Mouse (Mus musculus) heart, embryonic 16.5 days (tissue): ENCODE measurements around the gene Rgs10. TPM values are rescaled to one million over a fixed set of nuclear protein-coding genes. Genes with fewer than 3 reads are reported as not detected.

Experiments
- ATAC-seq: fragments of 200-750 bp; cut with Nextera tagmentation; replicated peaks from 2 replicates; pipeline ENCODE4 v1.8.0; 2017; ENCODE audit warnings: moderate number of reproducible peaks; ENCODE audit not compliant: insufficient read depth, low FRiP score; ENCODE audit errors: extremely low read depth
- H3K27ac ChIP-seq: fragments of 300-500 bp; sonication (generic); 2 replicates; pipeline ENCODE4 v1.5.1; 2014; ENCODE audit warnings: mild to moderate bottlenecking, low read length, control low read depth, moderate library complexity
- H3K27me3 ChIP-seq: fragments of 300-500 bp; sonication (generic); 2 replicates; pipeline ENCODE4 v1.6.1; 2014; ENCODE audit warnings: low read length, mixed read lengths; ENCODE audit not compliant: control insufficient read depth, insufficient read depth
- H3K36me3 ChIP-seq: fragments of 300-500 bp; sonication (generic); 2 replicates; pipeline ENCODE4 v1.6.1; 2014; ENCODE audit not compliant: control insufficient read depth, insufficient read depth
- H3K4me1 ChIP-seq: fragments of 300-500 bp; sonication (generic); 2 replicates; pipeline ENCODE4 v1.6.1; 2014; ENCODE audit warnings: low read length, mixed read lengths; ENCODE audit not compliant: control insufficient read depth, insufficient read depth
- H3K4me2 ChIP-seq: fragments of 300-500 bp; sonication (generic); 2 replicates; pipeline ENCODE4 v1.6.1; 2014; ENCODE audit warnings: low read depth, mild to moderate bottlenecking, control low read depth, low read length
- H3K4me3 ChIP-seq: fragments of 300-500 bp; sonication (generic); 2 replicates; pipeline ENCODE4 v1.5.1; 2014; ENCODE audit warnings: mild to moderate bottlenecking, control low read depth, low read length
- H3K9ac ChIP-seq: fragments of 300-500 bp; sonication (generic); 2 replicates; pipeline ENCODE4 v1.6.1; 2014; ENCODE audit warnings: low read length, control low read depth
- H3K9me3 ChIP-seq: fragments of 300-500 bp; sonication (generic); replicated peaks from 2 replicates; pipeline ENCODE4 v1.6.1; 2016; ENCODE audit warnings: low read length; ENCODE audit not compliant: control insufficient read depth
- WGBS: fragments of 180-500 bp; shearing (Covaris S2); extraction: QIAGEN DNeasy Blood & Tissue Kit; methylation state at CpG from one replicate; pipeline ENCODE4 v1.1.7; 2014; 5-methylcytosine and 5-hydroxymethylcytosine counted together
- polyA plus RNA-seq: library from polyadenylated mRNA; unstranded; fragments of >200 nt; fragmentation: Nextera tagmentation; extraction: Ambion mirVana; gene quantifications from 2 replicates; pipeline ENCODE4 v1.2.1, GENCODE M21; 2015

The Rgs10 gene
- polyA plus RNA-seq, 1 experiment from 2014 or later = 11.6 TPM

DNA sequence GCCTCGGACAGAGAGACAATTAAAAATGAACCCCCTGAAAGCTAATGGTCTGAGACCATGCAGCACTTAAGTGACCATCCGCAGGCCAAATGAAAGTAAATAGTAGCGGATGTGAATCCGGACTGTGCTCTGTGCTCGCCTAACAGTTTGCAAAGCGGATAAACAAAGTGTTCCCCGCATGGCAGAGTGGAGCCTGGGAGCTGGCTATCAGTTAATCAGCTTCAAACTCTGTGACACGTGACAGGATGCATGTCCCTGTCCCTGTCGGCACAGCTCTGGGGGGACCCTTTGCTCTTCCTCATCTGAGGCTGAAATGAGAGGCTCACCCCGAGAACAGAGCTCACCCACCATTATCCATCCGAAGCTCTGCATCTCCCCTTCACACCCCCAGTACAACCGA lies 49.2 kb downstream of the Rgs10 start:
- Histone ChIP-seq H3K4me1 (peaks cover 3% of the 10 kb centered on the region; the same call in 1 of the 2 replicates), H3K4me2 (no peak overlapping the region), H3K36me3 (peaks cover 4% of the 10 kb centered on the region; the same call in 1 of the 2 replicates), H3K27ac (no peak overlapping the region), H3K4me3 (no peak overlapping the region), H3K9me3 (peaks cover 6% of the 10 kb centered on the region), H3K9ac (no peak overlapping the region), H3K27me3 (no peaks in the 10 kb centered on the region)
- no peak for ATAC-seq
- WGBS = 68% methylated on average over 12 of the region's 12 CpGs

DNA sequence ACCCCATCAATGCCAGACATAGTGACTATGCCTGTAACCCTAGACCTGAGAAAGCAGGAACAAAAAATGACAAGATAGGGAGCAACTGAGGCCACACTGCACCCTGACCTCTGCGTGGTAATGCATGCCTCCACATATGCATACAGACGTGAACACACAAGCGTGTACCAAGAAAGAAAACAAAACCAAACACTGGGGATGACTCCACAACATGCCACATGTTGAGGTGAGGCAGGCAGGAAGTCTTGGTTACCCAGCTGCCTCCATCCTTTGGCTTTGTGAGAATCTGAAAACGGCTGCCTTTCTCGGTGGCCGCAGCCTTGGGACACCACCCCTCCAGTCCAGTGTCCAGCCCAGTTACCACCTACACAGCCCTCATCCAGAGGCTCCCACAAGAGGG lies 49.7 kb downstream of the Rgs10 start:
- Histone ChIP-seq H3K4me3 (no peak overlapping the region), H3K9ac (no peak overlapping the region), H3K4me2 (no peak overlapping the region), H3K27me3 (no peaks in the 10 kb centered on the region), H3K9me3 (peaks cover 6% of the 10 kb centered on the region), H3K27ac (no peak overlapping the region), H3K4me1 (peaks cover 3% of the 10 kb centered on the region; the same call in 1 of the 2 replicates), H3K36me3 (peaks cover 4% of the 10 kb centered on the region; the same call in 1 of the 2 replicates)
- no peak for ATAC-seq
- WGBS = 79% methylated on average over 6 of the region's 6 CpGs

DNA sequence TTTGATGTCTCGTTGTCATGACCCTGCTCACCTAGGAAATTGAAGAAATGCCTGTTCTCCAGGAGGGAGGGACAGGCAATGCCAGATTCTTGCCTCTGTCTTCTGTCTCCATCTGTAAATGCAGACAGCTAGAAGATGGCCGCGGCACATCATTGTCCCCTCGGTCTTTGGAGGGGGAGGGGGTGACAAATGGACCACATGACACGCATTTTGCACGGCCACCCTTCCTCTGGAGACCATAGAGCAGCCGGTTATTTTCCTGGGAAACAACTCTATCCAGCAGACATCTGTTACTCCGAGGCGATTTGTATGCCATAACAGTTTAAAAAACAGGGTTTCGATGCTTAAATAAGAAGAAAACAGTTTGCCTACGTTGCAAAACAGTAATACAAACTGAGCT lies 51.9 kb downstream of the Rgs10 start:
- H3K4me3 ChIP-seq = no peak overlapping the region
- H3K9me3 ChIP-seq = no peaks in the 10 kb centered on the region
- H3K4me2 ChIP-seq = no peak overlapping the region
- no peak for ATAC-seq
- 71% methylated on average over 11 of the region's 11 CpGs for WGBS
- H3K4me1 ChIP-seq = peaks cover 3% of the 10 kb centered on the region; the same call in 1 of the 2 replicates
- H3K36me3 ChIP-seq = no peaks in the 10 kb centered on the region
- no peaks in the 10 kb centered on the region for H3K27me3 ChIP-seq
- no peak overlapping the region for H3K27ac ChIP-seq
- H3K9ac ChIP-seq = no peak overlapping the region

DNA sequence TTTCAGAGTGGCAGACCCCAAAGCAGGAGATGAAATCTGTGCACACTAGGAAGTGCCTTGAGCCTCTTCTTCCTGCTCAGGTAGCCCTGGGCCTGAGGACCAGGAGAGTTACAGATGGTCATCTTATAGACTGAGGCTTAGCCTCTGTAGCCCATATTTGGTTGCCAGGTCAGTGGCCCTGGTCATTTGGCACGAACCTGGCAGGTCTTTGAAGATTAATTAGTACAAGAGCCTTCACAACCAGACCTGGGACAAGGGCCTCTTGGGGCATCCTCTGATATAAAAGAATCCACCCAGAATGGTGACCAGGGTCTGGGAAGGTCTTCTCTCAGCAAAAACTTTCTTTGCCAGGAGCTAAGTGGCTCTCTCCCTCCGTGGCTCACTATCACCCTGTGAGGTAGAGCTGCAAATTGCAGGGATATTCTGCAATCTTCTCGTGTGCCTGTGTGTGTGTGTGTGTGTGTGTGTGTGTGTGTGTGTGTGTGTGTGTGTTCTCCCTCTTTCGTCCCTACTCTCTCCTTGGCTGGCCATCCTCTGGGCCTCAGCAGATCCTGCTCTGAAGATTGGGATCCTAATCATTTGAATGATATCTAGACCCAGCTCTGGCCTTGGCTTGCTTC lies 53.4 kb downstream of the Rgs10 start:
- no peak overlapping the region for H3K4me2 ChIP-seq
- no peaks in the 10 kb centered on the region for H3K9me3 ChIP-seq
- ATAC-seq = no peak
- no peak overlapping the region for H3K4me3 ChIP-seq
- peaks cover 3% of the 10 kb centered on the region; the same call in 1 of the 2 replicates for H3K4me1 ChIP-seq
- no peak overlapping the region for H3K27ac ChIP-seq
- H3K27me3 ChIP-seq = no peaks in the 10 kb centered on the region
- 34% methylated on average over 4 of the region's 4 CpGs for WGBS
- H3K9ac ChIP-seq = no peak overlapping the region
- H3K36me3 ChIP-seq = no peaks in the 10 kb centered on the region

DNA sequence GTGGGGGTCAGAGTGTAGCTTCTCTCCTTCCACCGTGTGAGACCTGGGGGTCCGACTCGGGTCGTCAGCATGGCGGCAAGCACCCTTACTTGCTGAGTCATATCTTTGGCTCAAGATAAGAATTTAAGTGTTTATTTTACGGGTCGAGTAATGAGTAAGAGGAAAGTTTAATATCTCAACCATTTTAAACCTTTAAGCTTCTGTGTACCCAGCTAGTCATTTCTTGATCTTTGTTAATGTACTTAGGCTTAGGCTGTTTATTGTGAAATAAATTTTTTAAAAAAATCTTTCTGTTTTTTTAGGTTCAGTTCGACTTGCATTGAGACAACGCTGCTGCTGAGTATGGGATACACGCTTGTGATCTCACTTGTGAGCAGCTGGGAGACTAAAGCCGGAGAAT lies 54.0 kb downstream of the Rgs10 start:
- H3K4me2 ChIP-seq = no peak overlapping the region
- no peak overlapping the region for H3K9ac ChIP-seq
- H3K27ac ChIP-seq = no peak overlapping the region
- H3K27me3 ChIP-seq = no peaks in the 10 kb centered on the region
- WGBS = 67% methylated on average over 11 of the region's 11 CpGs
- ATAC-seq = no peak
- no peaks in the 10 kb centered on the region for H3K9me3 ChIP-seq
- H3K4me1 ChIP-seq = peaks cover 3% of the 10 kb centered on the region; the same call in 1 of the 2 replicates
- H3K4me3 ChIP-seq = no peak overlapping the region
- no peaks in the 10 kb centered on the region for H3K36me3 ChIP-seq

DNA sequence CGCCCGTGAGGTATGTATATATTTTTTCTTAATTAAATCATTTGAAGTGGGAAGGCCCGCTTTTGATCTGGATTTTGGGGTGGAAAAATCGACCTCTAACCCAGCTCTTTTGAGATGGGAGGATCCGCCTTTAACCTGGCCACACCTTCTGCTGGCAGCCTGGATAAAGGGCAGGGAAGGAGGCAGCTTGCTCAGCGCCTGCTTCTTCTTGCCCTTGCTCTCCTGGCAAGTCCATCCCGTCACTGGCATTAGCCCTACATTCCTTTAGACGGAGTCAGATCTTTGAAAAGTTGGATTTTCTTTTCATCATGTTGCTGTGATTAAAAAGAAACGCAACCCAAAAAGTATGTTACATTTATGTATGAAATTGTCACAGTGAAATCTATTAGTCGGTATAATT lies 54.8 kb downstream of the Rgs10 start:
- H3K27me3 ChIP-seq = no peaks in the 10 kb centered on the region
- ATAC-seq = no peak
- H3K4me1 ChIP-seq = peaks cover 3% of the 10 kb centered on the region; the same call in 1 of the 2 replicates
- no peaks in the 10 kb centered on the region for H3K9me3 ChIP-seq
- no peak overlapping the region for H3K9ac ChIP-seq
- H3K27ac ChIP-seq = no peak overlapping the region
- WGBS = 74% methylated on average over 10 of the region's 10 CpGs
- no peaks in the 10 kb centered on the region for H3K36me3 ChIP-seq
- H3K4me3 ChIP-seq = no peak overlapping the region
- H3K4me2 ChIP-seq = no peak overlapping the region

DNA sequence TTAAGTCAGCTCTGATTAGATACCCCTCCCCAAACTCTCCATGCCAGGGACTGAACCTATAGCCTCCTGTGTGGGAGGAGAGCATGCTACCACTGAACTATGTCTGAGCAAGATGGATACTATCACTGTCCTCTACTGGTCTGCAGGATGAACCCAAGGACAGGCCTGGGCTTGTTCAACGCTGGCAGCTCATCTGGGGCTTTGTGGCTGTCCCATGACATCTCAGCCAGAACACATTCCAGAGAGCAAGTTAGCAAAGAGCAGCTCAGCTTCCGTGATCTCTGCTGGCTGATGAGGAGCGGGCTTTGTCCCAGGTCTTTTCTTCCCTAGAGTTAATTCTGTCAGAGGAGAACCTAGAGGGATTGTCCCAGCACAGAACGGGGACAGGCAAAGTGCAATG lies 55.6 kb downstream of the Rgs10 start:
- Histone ChIP-seq H3K9me3 (no peaks in the 10 kb centered on the region), H3K36me3 (no peaks in the 10 kb centered on the region), H3K27ac (no peak overlapping the region), H3K9ac (no peak overlapping the region), H3K4me2 (no peak overlapping the region), H3K4me1 (peaks cover 3% of the 10 kb centered on the region; the same call in 1 of the 2 replicates), H3K4me3 (no peak overlapping the region), H3K27me3 (no peaks in the 10 kb centered on the region)
- ATAC-seq = no peak
- WGBS = 51% methylated on average over 4 of the region's 4 CpGs

DNA sequence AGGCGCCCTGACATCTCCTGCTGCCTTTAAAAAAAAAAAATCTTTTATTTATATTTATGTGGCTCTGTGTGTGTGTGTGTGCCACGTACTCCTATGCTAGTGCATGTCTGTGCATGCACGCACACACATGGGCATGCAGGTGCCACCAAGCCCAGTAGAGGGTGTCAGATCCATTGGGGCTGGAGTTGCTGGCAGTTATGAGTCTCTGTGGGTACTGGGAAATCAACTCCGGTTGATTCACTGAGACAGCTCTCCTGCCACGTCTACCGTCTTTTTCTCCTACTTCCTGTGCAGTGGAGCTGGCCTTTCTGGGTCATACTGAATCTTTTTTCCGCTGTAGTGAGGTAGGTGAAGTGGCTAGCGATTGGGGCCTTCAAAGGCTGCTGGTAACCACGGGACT lies 58.8 kb downstream of the Rgs10 start:
- H3K4me1 ChIP-seq = no peaks in the 10 kb centered on the region
- H3K9me3 ChIP-seq = no peaks in the 10 kb centered on the region
- H3K27ac ChIP-seq = no peak overlapping the region
- H3K4me3 ChIP-seq = no peak overlapping the region
- H3K36me3 ChIP-seq = no peaks in the 10 kb centered on the region
- no peak overlapping the region for H3K4me2 ChIP-seq
- no peaks in the 10 kb centered on the region for H3K27me3 ChIP-seq
- ATAC-seq = no peak
- WGBS = 78% methylated on average over 9 of the region's 9 CpGs
- H3K9ac ChIP-seq = no peak overlapping the region

DNA sequence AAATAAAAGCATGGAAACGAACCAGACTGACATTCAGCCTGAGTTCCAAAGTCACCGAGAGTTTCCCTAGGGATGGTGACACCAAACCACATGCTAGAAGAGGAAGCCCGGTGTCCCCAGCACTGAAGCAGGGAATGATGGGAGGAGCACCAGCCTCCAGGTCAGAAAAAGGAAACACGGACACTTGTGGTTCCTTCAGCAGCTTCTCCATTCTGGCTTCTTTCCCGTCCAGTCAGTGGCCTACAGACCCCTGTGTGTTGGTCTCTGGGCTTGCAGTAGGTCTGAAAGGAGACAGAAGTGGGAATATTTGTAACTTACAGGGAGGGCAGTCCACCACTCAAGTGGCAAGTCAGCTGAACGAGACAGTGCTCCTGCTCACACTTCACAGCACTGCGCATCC lies 59.4 kb downstream of the Rgs10 start:
- ATAC-seq = no peak
- no peak overlapping the region for H3K4me3 ChIP-seq
- no peak overlapping the region for H3K9ac ChIP-seq
- H3K4me2 ChIP-seq = no peak overlapping the region
- H3K27me3 ChIP-seq = no peaks in the 10 kb centered on the region
- H3K27ac ChIP-seq = no peak overlapping the region
- H3K4me1 ChIP-seq = no peaks in the 10 kb centered on the region
- H3K36me3 ChIP-seq = no peaks in the 10 kb centered on the region
- no peaks in the 10 kb centered on the region for H3K9me3 ChIP-seq
- 62% methylated on average over 7 of the region's 7 CpGs for WGBS
